Mouse (Mus musculus) G1E (cell line): ENCODE measurements around the gene Kank1.
"Not testable (repeated sequence)": the region's sequence is repeated elsewhere in the genome, so short reads cannot be mapped to it uniquely, and the experiment has no call there.

ENCODE experiments used
- CTCF ChIP-seq: IDR thresholded peaks from 2 replicates; pipeline ENCODE4 v1.5.1; 2012; ENCODE audit warnings: low read depth, low read length, inconsistent platforms, mixed read lengths
- GATA1 ChIP-seq: IDR thresholded peaks from 2 replicates; pipeline ENCODE4 v1.6.1; 2012; ENCODE audit warnings: borderline replicate concordance, low read length, inconsistent platforms, mixed read lengths

DNA sequence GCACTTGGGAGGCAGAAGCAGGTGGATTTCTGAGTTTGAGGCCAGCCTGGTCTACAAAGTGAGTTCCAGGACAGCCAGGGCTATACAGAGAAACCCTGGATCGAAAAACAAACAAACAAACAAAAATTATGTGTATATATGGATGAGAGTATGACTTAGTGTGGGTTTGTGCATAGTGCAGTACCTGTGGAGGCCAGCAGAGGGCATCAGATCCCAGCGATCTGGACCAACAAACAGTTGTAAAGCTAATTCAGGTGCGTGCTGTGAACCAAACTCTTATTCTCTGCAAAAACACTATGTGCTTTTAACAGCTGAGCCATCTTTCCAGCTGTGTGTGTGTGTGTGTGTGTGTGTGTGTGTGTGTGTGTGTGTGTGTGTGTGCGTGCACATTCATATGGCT lies 239.0 kb downstream of the Kank1 start:
- peak; percentile 43; the same call in 1 of the 2 replicates for TF ChIP-seq CTCF
- TF ChIP-seq GATA1 = not testable (repeated sequence)
